Mouse (Mus musculus): ENCODE measurements around the gene Arl5c.

DNA sequence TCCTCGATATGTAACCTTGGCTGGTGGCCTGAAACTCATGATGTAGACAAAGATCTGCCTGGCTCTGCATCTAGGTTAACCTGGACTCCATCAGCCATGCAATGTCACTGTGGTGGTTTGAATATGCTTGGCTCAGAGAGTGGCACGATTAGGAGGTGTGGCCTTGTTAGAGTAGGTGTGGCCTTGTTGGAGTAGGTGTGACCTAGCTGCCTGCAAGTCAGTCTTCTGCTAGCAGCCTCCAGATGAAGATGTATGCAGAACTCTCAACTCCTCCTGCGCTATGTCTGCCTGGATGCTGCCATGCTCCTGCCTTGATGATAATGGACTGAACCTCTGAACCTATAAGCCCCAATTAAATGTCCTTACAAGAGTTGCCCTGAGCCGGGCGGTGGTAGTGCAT, 52.7 kb downstream of the Arl5c start:
- TF ChIP-seq CTCF (IDR thresholded peaks at IDR 0.05; ENCODE audit: low read depth, low read length) (no peak), EP300 (IDR thresholded peaks at IDR 0.05; ENCODE audit: insufficient read depth, low read depth, low read length) (no peak)

Measured in ES-Bruce4 (cell line).